Mouse (Mus musculus) testis, adult 2 months (tissue): Measurements from ENCODE around the gene Alad. TPM values are rescaled to one million over a fixed set of nuclear protein-coding genes. Genes with fewer than 3 reads are reported as not detected.

Experiments used
- H3K27ac ChIP-seq: fragments of 200-500 bp; 2 replicates; pipeline ENCODE4 v1.5.1; 2012; ENCODE audit warnings: low read depth, low read length; ENCODE audit not compliant: control insufficient read depth, insufficient read depth
- H3K27me3 ChIP-seq: fragments of 200-500 bp; 2 replicates; pipeline ENCODE4 v1.6.1; 2012; ENCODE audit warnings: mild to moderate bottlenecking, low read length, moderate library complexity; ENCODE audit not compliant: control insufficient read depth, insufficient read depth
- H3K36me3 ChIP-seq: fragments of 200-500 bp; 2 replicates; pipeline ENCODE4 v1.6.1; 2012; ENCODE audit warnings: mild to moderate bottlenecking, low read length; ENCODE audit not compliant: control insufficient read depth, insufficient read depth
- H3K4me1 ChIP-seq: fragments of 200-500 bp; 2 replicates; pipeline ENCODE4 v1.6.1; 2012; ENCODE audit warnings: low read length; ENCODE audit not compliant: control insufficient read depth, insufficient read depth
- H3K4me3 ChIP-seq: fragments of 200-500 bp; 2 replicates; pipeline ENCODE4 v1.5.1; 2012; ENCODE audit warnings: low read depth, mild to moderate bottlenecking, low read length, moderate library complexity, mixed read lengths; ENCODE audit not compliant: control insufficient read depth
- CTCF ChIP-seq: fragments of 200-500 bp; IDR thresholded peaks from 2 replicates; pipeline ENCODE4 v1.5.1; 2012; ENCODE audit warnings: low read depth, mild to moderate bottlenecking, inconsistent platforms, low read length, moderate library complexity; ENCODE audit not compliant: control insufficient read depth, insufficient read depth, insufficient replicate concordance
- POLR2A ChIP-seq: fragments of 200-500 bp; IDR thresholded peaks from 2 replicates; pipeline ENCODE4 v1.6.1; 2012; ENCODE audit warnings: low read depth, mild to moderate bottlenecking, inconsistent platforms, low read length, moderate library complexity; ENCODE audit not compliant: control insufficient read depth
- polyA plus RNA-seq: library from polyadenylated mRNA; depleted of rRNA; stranded (reverse); fragments of >200 nt; gene quantifications from 2 replicates; pipeline ENCODE4 v1.2.3, GENCODE M21; 2012

Gene Alad
- polyA plus RNA-seq, 1 experiment = 57.5 TPM

DNA sequence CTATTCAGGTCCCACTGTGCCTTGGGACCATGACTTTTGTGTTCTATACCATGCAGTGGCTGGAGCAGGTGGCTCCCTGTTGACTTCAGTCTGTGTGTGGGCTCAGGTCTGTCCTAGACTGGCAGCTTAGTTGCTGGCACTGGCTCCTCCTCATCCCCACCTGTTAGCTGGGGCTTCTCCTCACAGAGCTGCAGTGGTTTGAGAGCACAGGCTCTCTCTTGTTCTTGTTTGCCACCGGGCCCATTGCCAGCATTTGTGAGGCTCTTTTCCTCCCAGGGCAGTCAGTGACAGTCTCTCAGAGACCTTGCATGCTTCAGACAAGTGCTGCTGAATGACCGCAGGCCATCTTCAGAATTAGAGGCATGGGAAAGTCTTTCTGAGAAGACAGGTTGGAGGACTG, 27.0 kb downstream of the Alad start:
- H3K27me3 ChIP-seq = no peaks in the 10 kb centered on the region

DNA sequence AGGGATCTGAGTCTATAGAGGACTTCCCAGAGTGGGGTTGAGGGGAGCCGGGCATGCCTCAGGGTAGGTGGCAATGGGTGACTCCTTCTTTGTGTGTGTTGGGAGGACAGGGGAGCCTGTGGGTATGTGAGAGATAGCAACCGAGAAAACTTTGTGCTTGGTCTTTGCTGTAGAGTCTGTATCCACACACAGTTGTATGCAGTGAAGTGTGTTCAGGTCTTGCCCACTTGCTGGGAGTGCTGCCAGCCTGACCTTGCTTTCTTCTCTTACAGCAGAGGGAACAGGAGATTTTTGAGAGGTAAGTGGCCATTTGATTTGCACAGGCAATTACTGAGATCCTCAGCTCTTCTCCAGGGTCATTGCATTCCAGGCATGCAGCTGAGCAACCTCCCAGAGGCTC, 31.8 kb downstream of the Alad start:
- Histone ChIP-seq H3K27me3 (no peaks in the 10 kb centered on the region), H3K4me1 (no peaks in the 10 kb centered on the region), H3K36me3 (no peaks in the 10 kb centered on the region; the same call in 1 of the 2 replicates), H3K4me3 (no peak overlapping the region), H3K27ac (no peak overlapping the region)
- TF ChIP-seq POLR2A (no peak), CTCF (no peak)

More for the DNA sequence above, 27.0 kb downstream of the Alad start:
- Histone ChIP-seq H3K27ac (no peak overlapping the region), H3K36me3 (no peaks in the 10 kb centered on the region; the same call in 1 of the 2 replicates), H3K4me3 (no peak overlapping the region), H3K4me1 (no peaks in the 10 kb centered on the region)
- no peak for TF ChIP-seq CTCF
- no peak for TF ChIP-seq POLR2A

DNA sequence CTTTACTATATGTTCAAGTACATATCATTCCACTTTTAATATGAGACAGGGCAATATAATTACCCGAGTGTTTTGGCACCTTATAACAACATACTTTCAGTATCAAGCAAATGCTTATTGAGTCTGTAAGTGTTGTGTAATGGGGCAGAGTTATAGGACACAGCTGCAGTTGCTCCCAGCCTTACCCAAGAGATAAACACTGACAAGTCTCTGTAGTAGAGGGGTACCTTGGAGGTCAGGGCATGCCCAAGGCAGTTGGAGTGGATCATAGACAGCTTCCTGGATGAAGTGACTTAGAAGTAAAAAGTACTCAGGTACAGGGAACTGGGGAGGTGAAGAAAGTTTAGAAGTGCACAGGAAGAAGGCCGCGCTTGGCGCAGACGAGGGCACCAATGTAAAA, 32.5 kb downstream of the Alad start:
- H3K4me3 ChIP-seq = no peak overlapping the region
- no peak overlapping the region for H3K27ac ChIP-seq
- no peaks in the 10 kb centered on the region for H3K27me3 ChIP-seq
- no peaks in the 10 kb centered on the region for H3K4me1 ChIP-seq
- no peaks in the 10 kb centered on the region; the same call in 1 of the 2 replicates for H3K36me3 ChIP-seq
- TF ChIP-seq CTCF (no peak), POLR2A (no peak)

DNA sequence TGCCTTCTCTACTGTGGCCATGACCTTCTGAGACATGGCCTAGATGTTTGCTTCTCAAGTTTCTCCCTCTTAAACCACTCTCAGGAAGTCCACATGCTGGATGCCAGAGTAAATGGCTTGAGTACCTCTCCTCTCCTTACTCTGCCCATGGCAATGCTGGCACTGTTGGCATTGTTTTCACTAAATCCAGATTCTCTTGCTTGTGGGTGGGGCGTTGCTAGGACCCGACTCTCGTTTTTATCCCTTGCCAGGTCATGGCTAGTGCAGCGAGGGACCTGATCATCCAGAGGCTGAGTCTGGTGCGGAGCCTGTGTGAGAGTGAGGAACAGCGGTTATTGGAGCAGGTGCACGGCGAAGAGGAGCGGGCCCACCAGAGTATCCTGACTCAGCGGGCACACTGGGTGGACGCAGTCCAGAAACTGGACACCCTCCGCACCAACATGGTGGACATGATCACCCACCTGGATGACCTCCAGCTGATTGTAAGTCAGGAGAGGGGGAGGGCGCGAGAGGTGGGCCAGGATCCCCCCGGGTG, 33.5 kb downstream of the Alad start:
- no peak for TF ChIP-seq CTCF
- TF ChIP-seq POLR2A = no peak
- Histone ChIP-seq H3K4me1 (no peaks in the 10 kb centered on the region; the same call in 1 of the 2 replicates), H3K36me3 (no peaks in the 10 kb centered on the region; the same call in 1 of the 2 replicates), H3K27me3 (no peaks in the 10 kb centered on the region), H3K4me3 (no peak overlapping the region), H3K27ac (no peak overlapping the region)

DNA sequence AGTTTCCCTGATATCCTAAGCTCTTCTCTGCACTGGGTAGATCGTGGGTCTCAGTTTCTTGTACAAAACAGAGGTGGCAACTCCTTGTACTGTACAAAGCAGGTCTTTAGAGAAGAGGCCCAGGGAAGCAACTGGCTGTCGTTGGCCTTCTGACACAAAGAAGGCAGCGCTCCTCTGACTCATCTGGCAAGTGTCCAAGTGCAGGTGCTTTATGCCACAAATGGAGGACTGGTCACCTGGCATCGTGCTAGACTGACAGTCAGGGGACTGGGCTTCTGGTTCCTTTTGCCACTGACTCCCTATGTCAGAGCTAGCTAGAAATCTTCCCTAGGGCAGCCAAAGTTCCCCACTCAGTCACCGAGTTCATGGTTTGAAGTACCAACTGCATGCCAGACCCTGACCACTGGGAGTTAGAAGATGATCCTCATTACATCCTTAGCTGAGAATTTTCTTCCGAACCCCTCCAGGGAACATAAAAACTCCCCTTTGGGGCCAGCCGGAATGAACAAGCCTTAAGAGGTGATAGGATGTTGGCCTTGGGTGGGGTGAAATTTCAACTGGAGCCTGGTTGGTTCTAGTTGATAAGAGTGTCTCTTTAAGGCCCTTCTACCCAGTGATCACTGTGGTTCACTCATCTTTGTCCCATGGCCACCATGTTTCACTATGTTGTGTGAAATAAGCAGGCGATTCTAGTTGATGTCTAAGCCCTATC, 34.1 kb downstream of the Alad start:
- Histone ChIP-seq H3K27me3 (no peaks in the 10 kb centered on the region), H3K36me3 (no peaks in the 10 kb centered on the region; the same call in 1 of the 2 replicates), H3K4me3 (no peak overlapping the region), H3K27ac (no peak overlapping the region), H3K4me1 (peaks cover 3% of the 10 kb centered on the region)
- TF ChIP-seq CTCF (no peak), POLR2A (no peak)

DNA sequence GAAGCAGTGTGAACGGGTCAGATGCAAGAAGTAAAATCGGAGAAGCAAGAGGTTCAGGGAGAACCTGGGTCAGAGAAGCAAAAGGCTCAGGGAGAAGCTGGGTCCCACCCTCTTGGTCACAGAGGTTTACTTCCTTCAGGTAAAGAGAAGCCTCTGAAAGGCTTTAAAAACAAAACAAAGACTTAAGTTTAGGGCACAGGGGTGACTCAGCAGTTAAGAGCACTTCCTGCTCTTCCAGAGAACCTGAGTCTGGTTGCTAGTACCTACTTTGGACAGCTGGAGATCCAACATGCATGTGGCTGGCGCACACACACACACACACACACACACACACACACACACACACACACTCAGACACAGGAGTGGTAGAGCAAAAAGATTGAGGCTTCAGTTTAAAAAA, 34.8 kb downstream of the Alad start:
- Histone ChIP-seq H3K36me3 (no peaks in the 10 kb centered on the region; the same call in 1 of the 2 replicates), H3K27me3 (no peaks in the 10 kb centered on the region), H3K27ac (no peak overlapping the region), H3K4me3 (no peak overlapping the region), H3K4me1 (peaks cover 5% of the 10 kb centered on the region)
- TF ChIP-seq POLR2A = no peak
- TF ChIP-seq CTCF = no peak

DNA sequence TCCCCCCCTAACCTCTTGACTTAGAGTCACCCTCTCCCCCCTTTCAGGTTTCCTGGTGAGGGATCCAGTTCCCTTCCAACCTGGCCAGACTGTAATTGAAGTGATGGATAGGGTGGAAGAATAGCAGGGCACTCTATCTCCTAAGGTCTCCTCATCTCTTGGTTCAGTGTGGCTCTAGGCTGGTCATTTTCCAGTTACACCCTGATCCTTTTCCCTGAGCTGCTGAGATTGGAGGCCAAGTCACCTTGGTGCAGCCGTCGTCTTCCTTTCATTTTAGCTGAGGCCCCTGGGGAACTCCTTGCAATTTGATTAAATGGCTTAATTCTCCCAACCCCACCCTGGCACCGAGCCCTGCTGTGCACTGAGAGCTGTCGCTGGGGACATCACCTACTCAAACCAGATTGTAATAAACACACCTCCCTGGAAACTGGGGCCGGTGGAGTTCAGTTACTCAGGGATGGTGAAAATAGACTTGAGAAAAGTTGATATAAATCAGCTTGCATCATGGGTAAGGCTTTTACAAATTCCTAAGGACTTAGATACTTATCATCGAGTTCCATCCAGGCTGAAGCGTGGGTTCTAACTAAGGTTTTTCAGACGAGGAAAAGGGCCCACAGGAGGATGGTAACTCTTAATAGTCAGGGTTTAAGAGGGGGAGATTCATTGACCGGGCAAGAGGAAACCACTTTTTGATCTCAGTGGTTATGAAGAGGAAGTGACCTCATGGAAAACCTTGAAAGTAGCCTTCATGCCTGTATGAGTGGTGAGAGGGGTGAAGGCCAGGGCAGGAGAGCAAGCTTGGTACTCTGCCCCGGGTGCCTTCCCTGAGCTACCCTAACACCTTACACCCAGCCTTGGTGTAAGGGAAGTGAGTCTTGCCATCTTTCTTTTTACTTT, 38.8 kb downstream of the Alad start:
- H3K27ac ChIP-seq = no peak overlapping the region
- H3K36me3 ChIP-seq = no peaks in the 10 kb centered on the region; the same call in 1 of the 2 replicates
- TF ChIP-seq CTCF (no peak), POLR2A (no peak)
- H3K4me1 ChIP-seq = peaks cover 8% of the 10 kb centered on the region
- H3K27me3 ChIP-seq = no peaks in the 10 kb centered on the region
- peak overlapping the region; percentile 67 for H3K4me3 ChIP-seq
